Mouse (Mus musculus): ENCODE measurements around the gene Slc12a9.

Slc12a9 gene

GRCm38 (mm10) chr5:137307071-137307912 lies 26.1 kb downstream of the Slc12a9 start, which contains the start of gene Srrt:
TSS of gene Srrt (minus strand) at chr5:137307674.
- DNase-seq = peak; percentile 85 to 91

DNA sequence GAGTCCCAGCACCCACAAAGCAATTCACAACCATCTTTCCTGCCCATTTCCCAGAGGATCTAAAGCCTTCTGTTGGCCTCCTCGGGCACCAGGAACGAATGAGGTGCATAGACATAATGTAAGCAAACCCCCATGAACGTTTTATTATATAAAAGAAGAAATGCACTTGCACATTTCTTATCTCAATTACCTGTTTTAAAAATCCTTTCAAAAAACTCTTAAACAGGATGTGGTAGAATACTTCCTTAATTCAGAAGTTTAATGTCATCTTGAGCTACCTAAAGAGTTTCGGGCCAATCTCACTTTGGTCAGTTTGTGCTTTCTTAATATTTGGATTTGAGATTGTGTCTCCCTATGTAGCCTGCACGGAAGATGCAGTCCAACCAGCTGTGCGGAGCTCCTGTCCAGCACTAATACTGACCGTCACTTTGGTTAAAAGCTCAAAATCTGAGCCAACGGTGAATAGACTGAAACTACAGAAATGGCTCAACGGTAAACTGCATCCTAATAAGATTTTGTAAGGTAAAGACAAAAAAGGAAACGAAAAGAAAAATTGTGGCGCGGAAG lies 26.9 kb downstream of the Slc12a9 start:
- DNase-seq = no peak

DNA sequence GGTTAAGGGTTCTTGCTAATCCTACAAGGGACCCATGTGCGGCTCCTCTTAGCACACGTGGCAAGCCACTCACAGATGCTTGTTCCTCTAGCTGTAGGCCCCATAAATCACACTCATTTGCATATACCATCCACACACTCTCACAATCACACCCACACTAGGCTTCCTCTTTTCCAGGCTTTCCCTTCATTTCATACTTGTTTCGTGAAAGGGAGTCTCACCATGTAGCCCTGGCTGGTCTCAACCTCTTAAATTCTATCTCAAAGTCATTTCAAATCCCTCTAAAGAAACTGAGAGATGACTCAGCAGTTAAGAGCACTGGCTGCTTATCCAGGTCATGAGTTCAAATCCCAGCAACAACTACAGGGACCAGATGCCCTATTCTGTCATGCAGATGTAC lies 27.6 kb downstream of the Slc12a9 start:
- no peak for DNase-seq

- no peak for DNase-seq
Measured at GRCm38 (mm10) chr5:137304816-137305215, 28.6 kb downstream of the Slc12a9 start.

- no peak for DNase-seq
Measured at GRCm38 (mm10) chr5:137304165-137304564, 29.2 kb downstream of the Slc12a9 start.

DNA sequence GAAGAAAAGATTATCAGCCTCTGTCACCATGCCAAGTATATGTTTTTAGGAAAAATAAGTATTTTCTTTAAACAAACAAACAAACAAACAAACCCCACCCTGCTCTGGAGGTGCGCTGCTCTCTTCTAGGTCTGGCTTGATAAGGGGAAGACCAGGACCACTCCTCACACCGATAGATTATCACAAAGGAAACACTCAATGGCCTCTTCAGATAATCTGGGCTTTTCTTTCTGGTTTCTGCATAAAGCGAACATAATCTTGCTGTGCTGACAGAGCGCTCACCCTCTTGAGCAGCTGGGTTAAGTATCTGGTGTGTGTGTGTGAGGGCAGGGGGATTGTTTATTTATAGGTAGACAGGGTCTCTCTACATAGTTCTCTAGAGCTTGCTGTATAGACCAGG lies 29.8 kb downstream of the Slc12a9 start:
- no peak for DNase-seq

DNA sequence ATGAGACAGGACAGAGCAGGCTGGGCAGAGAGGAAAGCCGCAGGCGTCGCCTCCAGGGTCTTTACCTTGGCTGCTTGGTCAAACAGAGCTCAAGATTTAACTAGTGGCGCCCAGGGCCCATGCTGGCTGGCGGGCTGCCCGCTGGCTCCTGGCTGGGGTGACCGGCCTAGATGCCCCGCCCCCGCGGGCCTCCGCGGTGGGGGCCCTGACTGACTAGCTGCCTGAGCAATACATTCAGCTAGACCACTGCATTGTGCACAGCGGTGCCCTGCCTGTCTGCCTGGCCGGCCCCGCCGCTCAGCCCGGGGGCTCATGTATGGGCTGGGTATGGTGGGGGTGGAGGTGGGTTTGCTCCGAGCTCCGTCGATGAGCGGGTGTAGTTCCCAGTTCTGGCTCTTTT lies 32.1 kb downstream of the Slc12a9 start:
- no peak for DNase-seq

GRCm38 (mm10) chr5:137299240-137299639 lies 34.2 kb downstream of the Slc12a9 start:
- no peak for DNase-seq

DNA sequence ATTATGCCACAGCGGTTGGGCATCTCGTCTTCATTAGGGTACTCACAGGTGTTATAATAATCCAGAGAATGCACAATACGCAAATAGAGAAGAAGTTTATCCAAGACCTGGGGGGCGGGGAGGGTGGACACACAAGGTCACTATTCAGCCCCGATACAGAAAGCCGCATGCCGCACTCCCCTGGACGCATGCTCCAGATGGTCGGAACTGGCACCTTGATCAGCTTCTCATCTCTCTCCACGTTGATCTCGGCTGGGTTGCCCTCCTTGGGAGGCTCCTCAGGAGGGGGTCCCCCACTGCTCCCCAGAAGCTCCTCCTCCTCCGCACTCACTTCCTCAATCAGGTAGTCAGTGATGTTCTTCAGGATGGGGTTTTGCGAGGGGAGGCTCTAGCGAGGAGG lies 36.3 kb downstream of the Slc12a9 start:
- DNase-seq = no peak

DNA sequence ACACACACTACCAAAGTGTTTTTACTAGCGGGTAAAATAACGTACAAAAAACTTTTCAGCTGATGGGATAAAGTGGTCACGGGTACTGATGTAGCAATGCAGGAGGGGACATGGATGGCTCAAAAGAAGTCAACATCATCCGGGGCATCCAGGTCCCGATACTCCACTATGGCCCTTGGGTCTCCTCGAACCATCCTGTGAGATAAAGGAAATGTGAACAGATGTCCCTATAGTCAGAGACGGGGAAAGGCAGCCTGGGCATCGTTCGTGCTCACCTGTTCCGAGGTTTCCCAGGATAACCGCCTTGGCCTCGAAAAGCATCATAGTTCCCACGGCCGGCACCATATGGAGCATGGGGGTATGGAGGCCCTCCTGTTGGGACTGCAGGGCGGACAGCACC lies 37.7 kb downstream of the Slc12a9 start:
- no peak for DNase-seq

DNA sequence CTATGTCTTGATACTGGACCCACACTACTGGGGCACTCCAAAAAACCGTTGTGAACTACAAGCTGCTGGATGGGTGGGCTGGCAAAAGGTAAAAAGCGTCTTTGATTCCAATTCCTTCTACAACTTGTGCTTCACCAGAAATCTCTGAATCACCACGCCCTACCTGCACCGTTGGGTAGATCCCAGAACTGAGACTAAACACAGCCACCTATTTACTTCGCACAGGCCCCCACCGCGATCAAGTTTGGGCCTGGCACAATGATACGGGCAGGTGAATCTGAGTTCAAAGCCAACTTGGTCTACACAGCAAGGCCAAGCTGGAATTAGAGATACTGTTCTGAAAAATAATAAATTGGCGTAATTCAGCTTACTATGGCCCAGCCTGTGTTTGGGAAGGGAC lies 38.1 kb downstream of the Slc12a9 start:
- no peak for DNase-seq

DNA sequence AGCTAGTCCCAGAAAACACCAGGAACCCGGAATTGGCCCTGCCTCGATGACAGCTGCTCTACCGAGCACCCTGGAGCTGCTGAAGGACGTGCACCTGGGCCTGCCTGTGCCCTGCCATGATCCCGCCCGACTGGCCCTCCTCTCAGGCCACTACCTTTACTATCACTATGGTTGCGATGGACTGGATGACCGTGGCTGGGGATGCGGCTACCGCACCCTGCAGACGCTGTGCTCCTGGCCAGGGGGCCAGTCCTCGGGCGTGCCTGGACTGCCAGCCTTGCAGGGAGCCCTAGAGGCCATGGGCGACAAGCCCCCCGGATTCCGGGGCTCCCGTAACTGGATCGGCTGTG lies 38.7 kb downstream of the Slc12a9 start:
- no peak for DNase-seq

DNA sequence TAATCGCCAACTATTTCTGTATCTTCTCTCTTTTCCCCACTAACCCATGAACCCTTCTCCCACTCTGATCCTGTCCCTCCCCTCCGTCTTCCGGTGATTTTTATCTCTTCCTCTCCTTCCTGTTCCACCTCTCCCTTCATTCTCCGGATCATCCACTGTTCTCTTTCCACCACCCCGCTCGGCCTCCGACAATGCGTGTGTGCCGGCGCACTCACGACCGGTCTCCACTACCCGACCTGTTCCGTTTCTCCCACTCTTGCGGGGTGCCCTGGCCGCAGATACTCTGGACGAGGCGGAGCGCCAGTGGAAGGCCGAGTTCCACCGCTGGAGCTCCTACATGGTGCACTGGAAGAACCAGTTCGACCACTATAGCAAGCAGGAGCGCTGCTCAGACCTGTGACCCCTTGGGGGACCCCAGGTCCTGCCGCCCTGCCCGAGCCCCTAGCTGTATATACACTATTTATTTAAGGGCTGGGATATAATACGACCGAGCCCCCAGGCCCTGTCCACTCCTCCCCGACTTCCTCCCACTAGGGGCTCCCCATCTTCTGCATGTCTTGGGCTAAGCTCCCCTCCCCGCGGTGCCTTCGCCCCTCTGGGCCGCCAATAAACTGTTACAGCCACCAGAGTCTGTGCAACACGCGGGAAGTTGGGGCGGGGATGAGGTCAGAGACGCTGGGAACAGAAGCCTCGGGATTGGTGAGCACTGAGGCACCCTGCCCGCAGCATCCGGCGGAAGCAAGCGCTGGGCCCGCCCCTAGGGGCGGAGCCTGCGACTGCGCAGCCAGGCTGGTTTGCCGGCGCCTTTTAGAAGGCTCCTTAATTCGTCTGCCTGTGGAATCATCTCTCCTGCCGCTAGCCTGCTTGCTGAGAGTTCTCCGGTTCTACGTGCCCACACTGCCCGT lies 39.3 kb downstream of the Slc12a9 start, which contains the start of gene Ufsp1:
Ufsp1 (plus strand) TSS at position 791 of the 905 bp plus-strand sequence.
- peak; percentile 90 to 92 for DNase-seq

DNA sequence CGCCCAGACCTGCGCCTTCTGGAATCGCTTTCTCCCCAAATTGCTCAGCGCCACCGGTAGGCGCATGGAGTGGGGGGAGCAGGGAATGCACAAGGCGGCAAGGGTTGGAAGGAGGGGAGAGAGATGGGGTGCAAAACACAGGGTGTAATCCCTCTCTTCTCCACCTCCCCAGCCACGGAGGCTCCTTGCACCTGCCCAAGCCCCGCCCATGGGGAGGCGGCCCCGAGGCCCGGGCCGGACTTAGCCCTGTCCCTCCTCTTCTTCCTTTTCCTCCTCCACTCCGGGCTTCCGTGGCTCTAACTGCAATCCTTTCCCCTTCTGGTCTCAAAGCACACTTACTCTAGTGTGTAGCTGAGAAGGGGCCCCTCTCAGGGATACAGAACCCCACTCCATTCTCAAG lies 40.1 kb downstream of the Slc12a9 start:
- DNase-seq = peak; percentile 58 to 64

GRCm38 (mm10) chr5:137291381-137291926 lies 41.9 kb downstream of the Slc12a9 start:
- DNase-seq = no peak

DNA sequence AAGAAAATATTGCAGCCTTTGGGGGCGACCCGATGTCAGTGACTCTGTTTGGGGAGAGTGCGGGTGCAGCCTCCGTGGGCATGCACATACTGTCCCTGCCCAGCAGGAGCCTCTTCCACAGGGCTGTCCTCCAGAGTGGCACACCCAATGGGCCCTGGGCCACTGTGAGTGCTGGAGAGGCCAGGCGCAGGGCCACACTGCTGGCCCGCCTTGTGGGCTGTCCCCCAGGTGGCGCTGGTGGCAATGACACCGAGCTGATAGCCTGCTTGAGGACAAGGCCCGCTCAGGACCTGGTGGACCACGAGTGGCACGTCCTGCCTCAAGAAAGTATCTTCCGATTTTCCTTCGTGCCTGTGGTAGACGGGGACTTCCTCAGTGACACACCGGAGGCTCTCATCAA lies 42.7 kb downstream of the Slc12a9 start:
- DNase-seq = no peak

DNA sequence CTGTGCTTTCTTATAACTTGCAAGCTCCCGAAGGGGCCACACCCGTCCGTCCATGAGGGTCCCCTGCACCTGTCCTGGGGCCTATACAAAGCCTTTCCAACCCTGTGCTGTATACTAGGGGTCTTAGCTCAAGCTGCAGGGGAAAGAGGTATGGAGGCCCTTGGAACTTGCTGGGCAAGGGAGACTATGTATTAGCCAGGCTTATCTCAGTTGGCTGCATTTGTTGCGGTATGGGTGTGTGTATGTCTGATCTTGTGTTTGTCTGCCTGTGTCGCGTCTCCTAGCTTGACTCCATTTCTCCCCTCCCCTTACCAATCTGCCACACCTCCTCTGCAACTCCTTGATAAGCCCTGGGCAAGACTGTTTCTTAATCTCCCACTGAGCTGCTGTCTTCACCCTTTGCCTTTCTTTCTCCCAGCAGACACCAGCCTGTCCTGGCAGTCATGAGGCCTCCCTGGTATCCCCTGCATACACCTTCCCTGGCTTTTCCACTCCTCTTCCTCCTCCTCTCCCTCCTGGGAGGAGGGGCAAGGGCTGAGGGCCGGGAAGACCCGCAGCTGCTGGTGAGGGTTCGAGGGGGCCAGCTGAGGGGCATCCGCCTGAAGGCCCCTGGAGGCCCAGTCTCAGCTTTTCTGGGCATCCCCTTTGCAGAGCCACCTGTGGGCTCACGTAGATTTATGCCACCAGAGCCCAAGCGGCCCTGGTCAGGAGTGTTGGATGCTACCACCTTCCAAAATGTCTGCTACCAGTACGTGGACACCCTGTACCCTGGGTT lies 43.6 kb downstream of the Slc12a9 start:
- DNase-seq = no peak

- peak in 1 of 2 experiments; percentile 35 for DNase-seq
Measured at GRCm38 (mm10) chr5:137288999-137289470, 44.4 kb downstream of the Slc12a9 start.

DNA sequence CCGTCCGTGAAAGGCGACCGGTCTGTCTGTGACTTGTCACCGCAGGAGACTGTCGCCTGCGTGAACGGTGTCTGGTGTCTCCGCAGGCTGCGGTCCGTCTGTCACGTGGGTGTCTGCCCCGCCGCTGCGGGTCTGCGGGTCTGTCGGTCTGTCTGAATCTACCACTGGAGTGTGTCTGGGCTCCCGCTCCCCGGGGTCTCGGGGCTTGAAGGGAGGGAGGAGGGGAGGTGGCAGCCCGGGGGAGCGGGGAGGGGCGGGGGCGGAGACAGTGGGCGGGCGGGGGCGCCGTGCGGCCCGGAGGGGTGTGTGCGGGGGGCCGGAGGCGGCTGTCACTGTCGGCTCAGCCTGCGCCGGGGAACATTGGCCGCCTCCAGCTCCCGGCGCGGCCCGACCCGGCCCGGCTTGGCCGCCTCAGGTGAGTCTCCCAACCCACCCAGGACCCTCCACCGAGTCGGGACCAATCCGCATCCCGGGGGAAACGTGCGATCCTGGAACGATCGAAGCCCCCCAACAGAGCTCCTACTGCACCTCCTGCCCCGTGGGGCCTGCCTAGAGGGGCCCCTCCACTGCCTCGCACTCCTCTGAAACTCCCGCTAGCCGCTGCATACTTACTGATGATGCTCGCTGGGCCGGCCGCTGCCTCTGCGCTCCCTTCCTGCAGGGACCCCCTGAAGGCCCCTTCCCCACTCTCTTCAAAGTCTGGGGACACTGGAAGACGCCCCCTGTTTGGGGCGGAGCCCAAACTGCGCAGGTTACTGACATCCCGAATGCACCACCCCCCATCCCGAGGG lies 45.2 kb downstream of the Slc12a9 start:
- no peak for DNase-seq

- no peak for DNase-seq
Measured at GRCm38 (mm10) chr5:137287032-137287952, 46.1 kb downstream of the Slc12a9 start, which contains the start of gene Ache. TSS of gene Ache (plus strand) at chr5:137287519.
